Mouse (Mus musculus): ENCODE measurements around the gene Vmn2r46.
"Not testable (repeated sequence)": the region's sequence is repeated elsewhere in the genome, so short reads cannot be mapped to it uniquely, and the experiment has no call there.

Gene Vmn2r46

GRCm38 (mm10) chr7:9770471-9770870 lies at the start of gene Vmn2r46:
Gene Vmn2r46 (minus strand): TSS chr7:9770571.
- not testable (repeated sequence) for DNase-seq
